Mouse (Mus musculus) brain, adult 2 months (tissue): Measurements from ENCODE around the gene Exosc1.
"Not testable (repeated sequence)": the region's sequence is repeated elsewhere in the genome, so short reads cannot be mapped to it uniquely, and the experiment has no call there.

Source experiments
- DNase-seq: peaks from one replicate; pipeline ENCODE4 v3.0.0; 2011; ENCODE audit warnings: low read depth, low spot score

Exosc1 gene

GRCm38 (mm10) chr19:41933179-41934086 is at the start of gene Exosc1, which contains the start of gene Zdhhc16:
Exosc1 (minus strand) TSS chr19:41933423.
Zdhhc16 (plus strand) TSS chr19:41933480.
- peak; percentile 99 for DNase-seq

DNA sequence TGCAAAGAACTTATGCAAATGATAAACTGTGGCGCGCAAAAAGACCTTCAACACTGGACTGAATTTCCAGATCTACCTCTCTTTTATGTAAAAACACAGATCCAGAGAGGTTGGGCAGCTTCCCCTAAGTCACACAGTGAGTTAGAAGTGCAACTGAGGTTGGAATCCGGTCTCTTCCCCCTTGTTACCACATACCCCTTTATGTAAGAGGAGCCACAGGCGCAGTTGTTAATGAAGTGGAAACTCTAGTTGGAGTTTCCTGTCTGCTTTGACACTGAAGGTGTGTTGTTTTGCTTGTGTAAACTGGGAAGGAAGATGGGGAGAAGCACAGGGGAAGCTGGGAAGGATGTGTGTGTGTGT is 49.5 kb upstream of the Exosc1 start:
- DNase-seq: no peak

DNA sequence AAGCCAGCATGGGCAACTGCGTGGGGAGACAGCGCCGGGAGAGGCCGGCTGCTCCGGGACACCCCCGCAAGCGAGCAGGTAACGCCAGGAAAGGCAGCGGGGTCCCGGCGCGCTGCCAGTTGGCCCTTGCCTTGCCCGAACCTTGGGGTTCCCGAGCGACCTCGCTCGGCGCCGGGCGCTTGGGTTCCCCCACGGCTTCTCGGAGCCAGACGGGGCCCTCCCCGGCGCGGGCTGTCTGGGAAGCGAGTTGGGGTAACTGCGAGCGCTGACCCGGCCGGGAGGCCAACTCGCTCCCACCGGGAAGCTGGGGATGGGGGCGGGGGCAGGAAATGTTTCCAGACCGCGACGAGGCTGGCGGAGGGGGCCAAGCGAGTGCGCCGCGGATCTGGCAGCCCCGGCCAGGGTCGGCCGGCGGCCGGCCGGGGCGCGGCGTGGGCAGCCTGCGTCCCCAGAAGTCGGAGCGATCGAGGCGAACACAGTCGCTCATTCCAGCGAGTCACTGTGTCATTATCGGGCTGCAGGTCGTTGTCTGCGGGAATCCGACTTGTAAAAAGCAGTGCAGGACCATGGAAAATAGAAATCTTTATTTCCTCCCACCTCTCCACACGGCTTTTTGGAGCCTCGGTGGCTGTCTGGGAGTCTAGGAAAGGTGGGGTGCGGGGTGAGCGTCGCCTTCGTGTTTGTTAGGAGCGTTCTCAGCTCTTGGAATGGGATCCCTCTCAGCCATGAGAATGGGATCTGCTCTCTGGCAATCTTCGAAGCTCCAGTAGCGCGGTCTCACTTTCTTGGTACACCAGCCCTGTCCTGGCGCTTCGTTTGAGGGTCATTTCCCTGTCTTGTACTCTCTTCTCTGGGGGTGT is 48.9 kb upstream of the Exosc1 start:
- DNase-seq: peak; percentile 60

- DNase-seq: no peak
Measured at GRCm38 (mm10) chr19:41981595-41981927, 48.3 kb upstream of the Exosc1 start, which contains the start of gene Ubtd1. Ubtd1 (plus strand) TSS chr19:41981763.

DNA sequence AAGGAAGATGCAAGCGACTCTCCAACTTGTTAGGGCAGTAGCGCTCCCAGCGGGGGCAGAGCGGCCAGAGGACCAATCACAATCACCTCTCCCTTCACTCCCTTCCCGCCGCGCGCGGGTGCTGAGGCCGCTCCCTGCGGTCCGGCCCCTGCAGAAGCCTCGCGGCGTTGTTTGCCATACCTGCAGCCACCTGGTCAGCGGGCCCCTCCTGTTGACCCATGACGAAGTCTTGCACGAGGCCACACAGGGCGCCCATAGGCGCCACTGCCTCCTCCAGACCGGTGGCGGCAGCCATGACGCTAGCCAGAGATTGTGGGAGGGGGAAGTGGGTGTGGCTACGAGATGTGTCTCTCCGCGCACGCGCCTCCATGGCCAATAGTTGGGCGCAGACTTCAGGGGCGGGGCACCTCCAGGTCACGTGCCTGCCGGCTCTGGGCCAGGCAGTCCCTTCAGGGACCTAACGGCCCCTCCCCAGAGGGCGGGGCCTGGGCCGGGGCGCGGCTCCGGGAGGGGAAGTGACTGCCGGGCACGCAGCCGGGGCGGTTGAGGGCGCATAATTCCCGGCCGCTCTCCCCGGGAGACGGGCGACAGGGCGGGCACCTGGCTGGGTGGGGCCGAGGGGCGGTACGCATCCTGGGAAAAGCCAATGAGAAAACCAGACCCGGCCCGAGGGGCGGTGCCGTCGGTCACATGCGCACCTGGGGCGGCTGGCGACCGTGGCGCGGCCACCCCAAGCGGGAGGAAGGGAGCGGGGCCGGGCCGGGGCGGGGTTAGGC is 47.8 kb upstream of the Exosc1 start, which contains the start of gene Mms19:
Gene Mms19, minus strand, starts transcription at position 339 of the 776 bp plus-strand sequence.
- peak; percentile 99 for DNase-seq

GRCm38 (mm10) chr19:41980422-41980818 is 47.2 kb upstream of the Exosc1 start:
- DNase-seq: no peak

DNA sequence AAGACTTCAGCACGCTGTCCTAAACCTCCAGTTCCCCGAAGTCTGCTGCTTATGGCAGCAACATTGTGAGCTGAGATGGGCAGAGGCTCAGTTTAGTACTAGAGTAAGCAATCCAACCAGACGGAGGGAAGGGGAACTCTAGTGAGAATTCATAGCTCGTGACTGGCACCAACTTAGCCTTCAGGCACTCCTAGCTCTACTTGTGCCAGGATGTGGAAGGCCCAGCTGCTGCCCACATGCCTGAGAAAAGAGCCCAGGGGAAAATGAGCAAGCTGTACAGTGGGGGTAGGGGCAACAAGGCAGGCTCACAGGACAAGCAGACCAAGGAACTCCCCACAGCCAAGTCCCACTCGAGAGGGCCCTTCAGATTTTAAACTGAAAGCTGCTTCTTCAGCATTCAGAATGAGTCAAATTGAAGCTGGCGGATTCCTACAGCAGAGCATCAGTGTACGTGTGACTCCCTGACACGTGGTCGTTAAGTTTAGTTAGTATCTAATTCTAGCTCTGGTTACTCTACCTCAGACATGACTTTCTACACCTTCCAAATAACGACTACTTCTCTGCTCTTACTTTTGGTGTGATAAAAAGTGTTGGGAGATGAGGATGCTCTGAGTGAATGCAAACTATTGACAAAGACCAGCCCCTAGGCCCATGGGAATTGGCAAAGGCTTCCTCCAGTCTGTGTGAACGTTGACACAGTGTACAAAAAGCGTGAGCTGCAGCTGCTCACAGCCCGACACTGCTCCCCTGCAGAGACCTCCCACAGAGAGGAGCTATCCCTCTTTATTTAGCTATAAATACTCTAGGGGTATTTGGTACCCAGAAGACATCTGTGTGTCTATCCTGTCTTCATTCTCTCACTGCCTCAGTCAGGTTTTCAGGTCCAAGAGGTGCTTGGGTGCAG is 40.9 kb upstream of the Exosc1 start:
- DNase-seq: peak; percentile 79

DNA sequence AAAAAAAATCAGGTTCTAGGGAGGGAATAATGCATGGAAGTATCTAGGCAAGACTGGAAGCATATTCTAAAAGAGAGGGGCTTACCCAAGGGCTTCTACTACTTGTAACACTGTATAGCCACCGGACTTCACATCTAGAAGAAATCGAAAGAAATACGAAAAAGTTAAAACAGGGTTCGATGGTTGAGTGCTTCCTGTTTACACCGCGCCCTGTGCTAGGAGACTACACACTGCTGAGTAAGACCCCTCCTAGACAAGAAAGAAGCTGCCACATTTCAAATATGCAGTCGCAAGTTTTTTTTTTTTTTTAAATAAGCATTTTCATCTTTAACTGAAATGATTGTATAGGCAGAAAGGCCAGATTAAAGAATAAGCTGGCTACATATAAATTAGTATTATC is 36.4 kb upstream of the Exosc1 start:
- no peak for DNase-seq

DNA sequence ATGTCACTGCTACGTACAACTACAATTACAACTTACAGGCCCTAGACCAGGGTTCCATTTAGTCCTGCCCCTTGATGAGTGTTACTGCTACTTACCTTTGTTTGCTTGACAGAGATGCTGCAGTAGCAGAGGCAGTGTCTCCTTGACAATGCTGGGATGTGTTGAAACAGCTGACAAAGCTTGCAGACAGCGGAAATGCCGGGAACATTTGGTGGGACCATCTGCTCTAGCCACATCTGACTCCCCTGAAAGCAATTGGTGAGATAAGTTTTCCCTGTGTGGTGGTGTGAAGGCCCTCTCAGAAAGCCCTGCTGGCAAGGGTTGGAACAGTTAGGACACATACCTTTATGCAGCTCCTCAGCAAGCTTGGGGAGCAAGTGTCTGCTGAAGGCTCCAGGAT is 20.4 kb upstream of the Exosc1 start:
- peak; percentile 64 for DNase-seq

- peak; percentile 51 for DNase-seq
Measured at GRCm38 (mm10) chr19:41952287-41952686, 19.1 kb upstream of the Exosc1 start.

DNA sequence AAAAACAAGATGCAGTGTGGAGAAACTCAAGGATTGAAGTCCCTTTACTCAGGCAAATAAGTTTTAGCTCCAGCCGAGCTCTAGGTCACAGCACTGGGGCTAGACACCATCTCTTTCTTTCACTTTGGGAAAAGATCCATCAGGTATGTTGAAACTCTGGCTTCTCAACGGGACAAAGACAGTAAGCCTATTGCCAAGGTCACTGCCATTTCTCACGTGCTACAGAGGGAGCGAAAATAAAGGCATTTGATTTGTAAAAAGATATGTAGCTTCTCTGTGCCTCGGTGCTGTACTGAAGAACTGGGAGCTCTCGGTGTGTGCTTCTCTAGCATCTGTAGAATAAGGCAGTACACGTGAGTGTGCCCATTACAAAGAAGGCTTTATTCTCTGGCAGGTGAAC is 10.6 kb upstream of the Exosc1 start:
- no peak for DNase-seq

- DNase-seq: no peak
Measured at GRCm38 (mm10) chr19:41938539-41938938, 5.3 kb upstream of the Exosc1 start.

DNA sequence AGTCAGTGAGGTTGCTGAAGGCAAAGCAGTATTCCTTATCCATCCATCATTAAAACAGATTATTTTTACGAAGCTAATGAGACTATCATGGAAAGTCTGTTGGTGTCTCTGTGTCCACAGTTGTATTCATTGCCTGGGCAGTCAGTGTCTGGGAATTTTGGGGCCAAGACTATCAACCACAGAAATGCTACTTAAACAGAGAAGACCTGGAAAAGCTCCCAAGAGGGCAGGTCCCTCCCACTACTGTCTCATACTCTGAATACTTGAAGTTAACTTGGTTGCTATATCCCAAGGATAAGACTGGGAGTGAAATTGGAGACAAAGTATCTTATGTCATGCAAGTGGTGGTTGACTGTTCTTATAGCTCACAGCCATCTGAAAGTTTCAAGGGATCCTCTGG is 2.7 kb upstream of the Exosc1 start:
- no peak for DNase-seq

DNA sequence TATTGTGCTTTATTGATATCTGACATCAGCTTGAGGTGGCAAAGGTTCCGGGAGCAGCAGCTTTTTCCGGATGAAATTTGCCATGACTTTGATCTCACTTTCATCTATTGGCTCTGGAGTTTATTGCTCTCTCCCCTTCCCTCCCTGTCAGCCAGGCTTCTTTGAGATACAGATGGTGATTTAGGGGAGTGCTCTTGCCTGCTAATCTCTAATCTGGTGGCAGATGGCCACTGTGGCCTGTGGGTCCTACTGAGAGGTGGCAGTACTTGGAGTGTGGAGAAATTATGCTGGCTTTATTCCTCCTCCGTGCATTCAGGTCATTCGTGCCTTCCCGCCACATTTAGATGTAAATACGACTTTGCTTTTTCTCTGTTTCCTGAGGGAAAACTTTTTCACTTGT is 901 bp upstream of the Exosc1 start:
- peak; percentile 15 for DNase-seq

DNA sequence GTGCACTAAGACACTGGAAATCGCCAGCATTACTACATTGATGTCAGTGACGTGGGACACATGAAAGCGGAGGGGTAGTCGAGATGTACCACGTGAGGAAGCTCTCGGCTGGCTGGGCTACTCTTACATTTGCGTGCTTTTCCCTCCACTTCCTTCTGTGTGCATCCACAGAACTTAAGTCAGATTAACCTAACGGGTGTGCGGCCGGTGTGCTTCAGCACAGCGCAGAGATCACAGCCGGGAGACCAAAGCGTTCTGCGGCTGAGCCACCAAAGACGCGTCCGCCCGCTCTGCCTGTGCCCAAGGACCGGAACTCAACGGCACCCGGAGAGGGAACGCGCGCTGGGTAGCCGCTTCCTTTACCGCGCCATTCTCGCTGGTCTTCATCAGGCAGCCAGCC is 537 bp downstream of the Exosc1 start:
- peak; percentile 53 for DNase-seq

DNA sequence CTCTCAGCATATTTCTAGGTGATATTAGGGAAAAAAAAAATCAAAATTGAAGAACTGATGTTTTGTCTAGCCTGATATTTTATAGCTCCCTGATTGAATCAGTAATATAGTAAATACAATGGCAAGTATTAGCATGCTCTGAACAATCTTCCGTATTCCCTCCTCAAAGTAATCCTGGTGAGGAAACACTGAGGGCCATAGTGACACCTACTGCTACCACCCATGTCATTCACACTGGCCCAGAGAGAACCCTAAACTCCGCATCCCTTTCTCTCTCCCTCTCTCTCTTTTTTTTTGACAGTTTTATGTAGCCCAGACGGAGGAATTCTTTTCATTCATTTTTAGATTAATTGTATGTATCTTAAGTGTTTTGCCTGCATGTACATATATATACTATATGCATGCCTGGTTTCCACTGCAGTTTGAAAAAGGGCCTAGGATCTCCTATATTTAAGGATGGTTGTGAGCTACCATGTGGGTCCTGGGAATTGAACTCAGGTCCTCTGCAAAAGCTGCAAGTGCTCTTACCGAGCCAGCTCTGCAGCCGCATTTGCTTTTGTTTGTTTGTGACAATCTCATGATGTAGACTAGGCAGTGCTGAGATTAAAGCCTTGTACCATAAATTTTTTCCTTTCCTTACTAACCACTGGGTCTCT is 12.7 kb downstream of the Exosc1 start:
- DNase-seq: no peak

DNA sequence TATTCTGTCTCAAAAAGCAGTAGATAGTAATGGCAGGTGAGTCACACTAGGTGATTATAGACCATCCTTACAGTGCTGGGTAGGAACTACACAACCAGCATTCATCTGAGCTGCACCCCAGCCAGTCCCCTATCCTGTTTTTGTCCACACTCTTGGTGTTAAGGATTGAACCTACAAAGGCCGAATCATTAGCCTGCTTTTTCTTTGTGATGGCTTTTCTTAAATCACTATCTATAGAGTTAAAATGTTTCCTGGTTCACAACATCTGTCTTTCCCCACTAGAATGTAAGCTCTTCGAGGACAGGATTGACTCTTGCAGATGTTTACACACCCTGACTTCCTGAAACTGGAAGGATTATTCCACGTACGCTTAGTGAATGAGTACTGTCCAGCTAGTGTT is 13.8 kb downstream of the Exosc1 start:
- no peak for DNase-seq

DNA sequence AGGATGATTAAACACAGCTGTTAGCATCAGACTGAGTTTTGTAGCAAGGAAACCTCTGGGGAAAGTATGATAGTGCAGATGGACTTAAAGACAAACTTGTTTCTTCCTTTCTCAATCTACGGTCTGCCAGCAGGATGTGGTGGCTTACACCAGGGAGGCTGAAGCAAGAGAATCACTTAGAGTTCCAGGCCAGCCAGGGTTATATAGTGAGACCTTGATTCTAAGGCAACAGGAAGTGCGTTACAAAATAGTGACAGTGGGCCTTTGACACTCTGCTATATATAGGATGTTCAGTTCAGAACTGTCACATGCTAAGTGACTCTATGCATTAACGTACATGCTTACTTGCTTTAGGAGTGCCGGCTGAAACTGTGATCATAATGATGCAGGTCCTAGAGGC is 16.4 kb downstream of the Exosc1 start:
- no peak for DNase-seq

DNA sequence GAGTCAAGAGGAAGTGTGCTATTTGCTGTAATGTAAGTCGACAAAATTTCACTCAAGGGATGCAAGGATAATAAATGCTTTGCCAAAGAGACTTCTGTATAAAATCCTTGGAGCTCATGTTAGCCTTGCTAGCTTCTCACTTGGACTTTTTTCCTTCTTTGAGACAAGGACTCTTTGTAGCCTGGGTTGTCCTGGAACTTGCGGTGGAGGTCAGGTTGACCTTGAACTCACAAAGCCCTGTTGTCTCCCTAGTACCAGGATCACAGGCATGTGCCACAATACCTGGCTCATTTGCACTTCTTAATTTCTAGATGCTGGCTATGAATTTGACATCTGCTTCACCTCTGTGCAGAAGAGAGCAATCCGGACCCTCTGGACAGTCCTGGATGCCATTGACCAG is 17.9 kb downstream of the Exosc1 start:
- no peak for DNase-seq

DNA sequence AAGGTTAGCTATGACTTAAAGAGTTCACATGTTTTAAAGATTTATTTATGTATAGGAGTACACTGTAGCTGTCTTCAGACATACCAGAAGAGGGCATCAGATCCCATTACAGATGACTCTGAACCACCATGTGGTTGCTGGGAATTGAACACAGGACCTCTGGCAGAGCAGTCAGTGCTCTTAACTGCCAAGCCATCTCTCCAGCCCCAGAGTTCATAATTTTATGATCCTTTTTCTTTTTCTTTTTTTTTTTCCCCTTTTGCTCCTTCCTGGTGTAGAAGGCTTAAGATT is 18.7 kb downstream of the Exosc1 start:
- DNase-seq: not testable (repeated sequence)
